Mouse (Mus musculus): ENCODE measurements around the gene Sirt6. TPM values are rescaled to one million over a fixed set of nuclear protein-coding genes. Genes with fewer than 3 reads are reported as not detected.

Sirt6 gene
- polyA plus RNA-seq, 1 experiment from 2014 or later = 39.9 TPM

- Histone ChIP-seq H3K9ac (ENCODE audit: low read depth, low read length) (no peak overlapping the region), H3K36me3 (ENCODE audit: control insufficient read depth, insufficient read depth, low read length) (no peaks in the 10 kb centered on the region), H3K27me3 (ENCODE audit: control insufficient read depth, insufficient read depth, low read length) (no peaks in the 10 kb centered on the region), H3K4me1 (ENCODE audit: control insufficient read depth, insufficient read depth, low read length) (peaks cover 13% of the 10 kb centered on the region), H3K27ac (ENCODE audit: low read depth, low read length) (no peak overlapping the region), H3K4me3 (ENCODE audit: low read length) (no peak overlapping the region), H3K9me3 (ENCODE audit: control insufficient read depth, low read length) (no peaks in the 10 kb centered on the region; the same call in 1 of the 2 replicates), H3K4me2 (replicated peaks; ENCODE audit: low read depth, low read length) (no peak overlapping the region)
- 86% methylated on average over 1 of the region's 1 CpGs for WGBS
- ATAC-seq (ENCODE audit: low FRiP score, low TSS enrichment) = no peak
These were observed 19.3 kb downstream of the Sirt6 start for GRCm38 (mm10) chr10:81608308-81608707.

GRCm38 (mm10) chr10:81605974-81606751 lies 21.4 kb downstream of the Sirt6 start, which contains the start of gene BC025920:
Gene BC025920 (plus strand): TSS chr10:81606270.
- Histone ChIP-seq H3K4me1 (ENCODE audit: control insufficient read depth, insufficient read depth, low read length) (peaks cover 27% of the 10 kb centered on the region), H3K9ac (ENCODE audit: low read depth, low read length) (peak within 1 kb of the TSS; percentile 58), H3K4me2 (replicated peaks; ENCODE audit: low read depth, low read length) (peak within 1 kb of the TSS; percentile 85), H3K9me3 (ENCODE audit: control insufficient read depth, low read length) (no peaks in the 10 kb centered on the region; the same call in 1 of the 2 replicates), H3K36me3 (ENCODE audit: control insufficient read depth, insufficient read depth, low read length) (no peaks in the 10 kb centered on the region), H3K27me3 (ENCODE audit: control insufficient read depth, insufficient read depth, low read length) (no peaks in the 10 kb centered on the region), H3K27ac (ENCODE audit: low read depth, low read length) (peak within 1 kb of the TSS; percentile 79), H3K4me3 (ENCODE audit: low read length) (peak within 1 kb of the TSS; percentile 49)
- peak; percentile 84 for ATAC-seq (ENCODE audit: low FRiP score, low TSS enrichment)
- 1% methylated on average over 39 of the region's 39 CpGs for WGBS

- no peak for ATAC-seq (ENCODE audit: low FRiP score, low TSS enrichment)
- Histone ChIP-seq H3K4me2 (replicated peaks; ENCODE audit: low read depth, low read length) (peak overlapping the region; percentile 61), H3K27ac (ENCODE audit: low read depth, low read length) (peak overlapping the region; percentile 79), H3K4me1 (ENCODE audit: control insufficient read depth, insufficient read depth, low read length) (peaks cover 30% of the 10 kb centered on the region), H3K4me3 (ENCODE audit: low read length) (peak overlapping the region; percentile 49), H3K9ac (ENCODE audit: low read depth, low read length) (peak overlapping the region; percentile 46; the same call in 1 of the 2 replicates), H3K9me3 (ENCODE audit: control insufficient read depth, low read length) (no peaks in the 10 kb centered on the region; the same call in 1 of the 2 replicates), H3K27me3 (ENCODE audit: control insufficient read depth, insufficient read depth, low read length) (no peaks in the 10 kb centered on the region), H3K36me3 (ENCODE audit: control insufficient read depth, insufficient read depth, low read length) (no peaks in the 10 kb centered on the region)
- 3% methylated on average over 14 of the region's 14 CpGs for WGBS
These were observed 22.0 kb downstream of the Sirt6 start for GRCm38 (mm10) chr10:81605666-81605973.

- H3K4me1 ChIP-seq (ENCODE audit: control insufficient read depth, insufficient read depth, low read length) = peaks cover 35% of the 10 kb centered on the region
These were observed 22.5 kb downstream of the Sirt6 start for GRCm38 (mm10) chr10:81604968-81605665.

GRCm38 (mm10) chr10:81604019-81604967 lies 23.3 kb downstream of the Sirt6 start:
- peak overlapping the region; percentile 61; the same call in 1 of the 2 replicates for H3K4me2 ChIP-seq (replicated peaks; ENCODE audit: low read depth, low read length)
- WGBS = 77% methylated on average over 12 of the region's 12 CpGs

More at GRCm38 (mm10) chr10:81604968-81605665, 22.5 kb downstream of the Sirt6 start:
- Histone ChIP-seq H3K9ac (ENCODE audit: low read depth, low read length) (peak overlapping the region; percentile 46; the same call in 1 of the 2 replicates), H3K4me2 (replicated peaks; ENCODE audit: low read depth, low read length) (peak overlapping the region; percentile 61), H3K36me3 (ENCODE audit: control insufficient read depth, insufficient read depth, low read length) (no peaks in the 10 kb centered on the region), H3K4me3 (ENCODE audit: low read length) (peak overlapping the region; percentile 49), H3K9me3 (ENCODE audit: control insufficient read depth, low read length) (no peaks in the 10 kb centered on the region; the same call in 1 of the 2 replicates), H3K27ac (ENCODE audit: low read depth, low read length) (peak overlapping the region; percentile 79), H3K27me3 (ENCODE audit: control insufficient read depth, insufficient read depth, low read length) (no peaks in the 10 kb centered on the region)
- WGBS = 20% methylated on average over 29 of the region's 29 CpGs
- peak; percentile 33 for ATAC-seq (ENCODE audit: low FRiP score, low TSS enrichment)

GRCm38 (mm10) chr10:81602741-81603151 lies 24.9 kb downstream of the Sirt6 start:
- Histone ChIP-seq H3K4me2 (replicated peaks; ENCODE audit: low read depth, low read length) (no peak overlapping the region), H3K4me3 (ENCODE audit: low read length) (no peak overlapping the region), H3K9ac (ENCODE audit: low read depth, low read length) (no peak overlapping the region), H3K36me3 (ENCODE audit: control insufficient read depth, insufficient read depth, low read length) (no peaks in the 10 kb centered on the region), H3K27me3 (ENCODE audit: control insufficient read depth, insufficient read depth, low read length) (no peaks in the 10 kb centered on the region), H3K9me3 (ENCODE audit: control insufficient read depth, low read length) (no peaks in the 10 kb centered on the region), H3K4me1 (ENCODE audit: control insufficient read depth, insufficient read depth, low read length) (peaks cover 56% of the 10 kb centered on the region), H3K27ac (ENCODE audit: low read depth, low read length) (no peak overlapping the region)
- ATAC-seq (ENCODE audit: low FRiP score, low TSS enrichment) = no peak
- 21% methylated on average over 4 of the region's 4 CpGs for WGBS

More at GRCm38 (mm10) chr10:81604019-81604967, 23.3 kb downstream of the Sirt6 start:
- no peak overlapping the region for H3K9ac ChIP-seq (ENCODE audit: low read depth, low read length)
- H3K27ac ChIP-seq (ENCODE audit: low read depth, low read length) = no peak overlapping the region
- no peak for ATAC-seq (ENCODE audit: low FRiP score, low TSS enrichment)
- H3K4me3 ChIP-seq (ENCODE audit: low read length) = no peak overlapping the region
- H3K4me1 ChIP-seq (ENCODE audit: control insufficient read depth, insufficient read depth, low read length) = peaks cover 42% of the 10 kb centered on the region
- H3K27me3 ChIP-seq (ENCODE audit: control insufficient read depth, insufficient read depth, low read length) = no peaks in the 10 kb centered on the region
- H3K36me3 ChIP-seq (ENCODE audit: control insufficient read depth, insufficient read depth, low read length) = no peaks in the 10 kb centered on the region
- no peaks in the 10 kb centered on the region for H3K9me3 ChIP-seq (ENCODE audit: control insufficient read depth, low read length)

- Histone ChIP-seq H3K36me3 (ENCODE audit: control insufficient read depth, insufficient read depth, low read length) (no peaks in the 10 kb centered on the region), H3K27me3 (ENCODE audit: control insufficient read depth, insufficient read depth, low read length) (no peaks in the 10 kb centered on the region), H3K4me2 (replicated peaks; ENCODE audit: low read depth, low read length) (peak overlapping the region; percentile 30), H3K4me1 (ENCODE audit: control insufficient read depth, insufficient read depth, low read length) (peaks cover 64% of the 10 kb centered on the region), H3K27ac (ENCODE audit: low read depth, low read length) (peak overlapping the region; percentile 56; the same call in 1 of the 2 replicates), H3K9me3 (ENCODE audit: control insufficient read depth, low read length) (no peaks in the 10 kb centered on the region), H3K4me3 (ENCODE audit: low read length) (no peak overlapping the region), H3K9ac (ENCODE audit: low read depth, low read length) (no peak overlapping the region)
- 0 out of 2 replicates have a peak, but pooled peaks have one; percentile 3 for ATAC-seq (ENCODE audit: low FRiP score, low TSS enrichment)
- WGBS = 12% methylated on average over 7 of the region's 7 CpGs
These were observed 26.1 kb downstream of the Sirt6 start for GRCm38 (mm10) chr10:81601396-81601905.

GRCm38 (mm10) chr10:81600738-81601203 lies 26.8 kb downstream of the Sirt6 start, which contains the start of gene Tle6:
Gene Tle6 (minus strand): TSS chr10:81601073.
- H3K4me2 ChIP-seq (replicated peaks; ENCODE audit: low read depth, low read length) = peak within 1 kb of the TSS; percentile 30
- no peak within 1 kb of the TSS for H3K9ac ChIP-seq (ENCODE audit: low read depth, low read length)
- peaks cover 70% of the 10 kb centered on the region for H3K4me1 ChIP-seq (ENCODE audit: control insufficient read depth, insufficient read depth, low read length)
- peak; percentile 80 for ATAC-seq (ENCODE audit: low FRiP score, low TSS enrichment)
- H3K27me3 ChIP-seq (ENCODE audit: control insufficient read depth, insufficient read depth, low read length) = no peaks in the 10 kb centered on the region
- H3K27ac ChIP-seq (ENCODE audit: low read depth, low read length) = peak within 1 kb of the TSS; percentile 56
- WGBS = under 1% methylated on average over 28 of the region's 28 CpGs
- H3K4me3 ChIP-seq (ENCODE audit: low read length) = 0 out of 2 replicates have a peak within 1 kb of the TSS, but pooled peaks have one; percentile 2
- H3K9me3 ChIP-seq (ENCODE audit: control insufficient read depth, low read length) = no peaks in the 10 kb centered on the region
- H3K36me3 ChIP-seq (ENCODE audit: control insufficient read depth, insufficient read depth, low read length) = no peaks in the 10 kb centered on the region
